Mouse (Mus musculus) embryonic facial prominence, embryonic 10.5 days (tissue): ENCODE results near the gene Gm8909. TPM values are rescaled to one million over a fixed set of nuclear protein-coding genes. Genes with fewer than 3 reads are reported as not detected.
A peak's percentile ranks its signal among the peaks of the same experiment; 100 is the strongest.
"Not testable (repeated sequence)": the region's sequence is repeated elsewhere in the genome, so short reads cannot be mapped to it uniquely, and the experiment has no call there.

Experiments
- DNase-seq: peaks from one replicate; pipeline ENCODE4 v3.0.0-alpha.2; 2017; ENCODE audit warnings: low spot score
- H3K27ac ChIP-seq: fragments of 300-500 bp; sonication (generic); replicated peaks from 2 replicates; pipeline ENCODE4 v1.5.1; 2016; ENCODE audit warnings: mild to moderate bottlenecking
- H3K27me3 ChIP-seq: fragments of 300-500 bp; sonication (generic); replicated peaks from 2 replicates; pipeline ENCODE4 v1.6.1; 2016; ENCODE audit warnings: low read depth, mild to moderate bottlenecking; ENCODE audit not compliant: poor library complexity, severe bottlenecking
- H3K36me3 ChIP-seq: fragments of 300-500 bp; sonication (generic); replicated peaks from 2 replicates; pipeline ENCODE4 v1.6.1; 2016; ENCODE audit warnings: mild to moderate bottlenecking, moderate library complexity
- H3K4me1 ChIP-seq: fragments of 300-500 bp; sonication (generic); 2 replicates; pipeline ENCODE4 v1.6.1; 2016
- H3K4me3 ChIP-seq: fragments of 300-500 bp; sonication (generic); 2 replicates; pipeline ENCODE4 v1.5.1; 2016; ENCODE audit warnings: mild to moderate bottlenecking, moderate library complexity
- H3K9me3 ChIP-seq: fragments of 300-500 bp; sonication (generic); 2 replicates; pipeline ENCODE4 v1.6.1; 2016; ENCODE audit warnings: mild to moderate bottlenecking
- WGBS: fragments of 180-500 bp; shearing (Covaris S2); methylation state at CpG from one replicate; pipeline ENCODE4 v1.1.7; 2016; 5-methylcytosine and 5-hydroxymethylcytosine counted together
- polyA plus RNA-seq: library from polyadenylated mRNA; unstranded; fragments of >200 nt; fragmentation: Nextera tagmentation; extraction: Ambion mirVana; gene quantifications from 2 replicates; pipeline ENCODE4 v1.2.1, GENCODE M21; 2016

Gene Gm8909
- polyA plus RNA-seq, 1 experiment from 2014 or later: not detected

GRCm38 (mm10) chr17:36182212-36182611 is 13.9 kb upstream of the Gm8909 start:
- DNase-seq: no peak
- WGBS: 75% methylated on average over 12 of the region's 12 CpGs
- no peaks in the 10 kb centered on the region for H3K9me3 ChIP-seq
- H3K36me3 ChIP-seq: no peaks in the 10 kb centered on the region
- no peak overlapping the region for H3K27ac ChIP-seq
- peaks cover 79% of the 10 kb centered on the region for H3K27me3 ChIP-seq
- no peak overlapping the region for H3K4me3 ChIP-seq
- peaks cover 4% of the 10 kb centered on the region; the same call in 1 of the 2 replicates for H3K4me1 ChIP-seq

GRCm38 (mm10) chr17:36179446-36179845 is 11.1 kb upstream of the Gm8909 start:
- not testable (repeated sequence) for H3K9me3 ChIP-seq, H3K27ac ChIP-seq, H3K4me1 ChIP-seq, H3K36me3 ChIP-seq, DNase-seq
- peaks cover 57% of the 10 kb centered on the region for H3K27me3 ChIP-seq
- H3K4me3 ChIP-seq: peak overlapping the region; percentile 56
- WGBS: 14% methylated on average over 10 of the region's 10 CpGs

GRCm38 (mm10) chr17:36178938-36179337 is 10.6 kb upstream of the Gm8909 start:
- under 1% methylated on average over 40 of the region's 40 CpGs for WGBS
- DNase-seq: peak; percentile 68
- not testable (repeated sequence) for H3K9me3 ChIP-seq, H3K36me3 ChIP-seq, H3K4me1 ChIP-seq, H3K27ac ChIP-seq
- Histone ChIP-seq H3K4me3 (peak overlapping the region; percentile 56), H3K27me3 (peaks cover 57% of the 10 kb centered on the region)

GRCm38 (mm10) chr17:36176132-36176531 is 7.8 kb upstream of the Gm8909 start:
- DNase-seq, H3K4me3 ChIP-seq, H3K9me3 ChIP-seq, H3K36me3 ChIP-seq, H3K27ac ChIP-seq, H3K4me1 ChIP-seq: not testable (repeated sequence)
- H3K27me3 ChIP-seq: peaks cover 43% of the 10 kb centered on the region
- WGBS: no CpG with 5 or more reads among the region's 2 CpGs

- peaks cover 72% of the 10 kb centered on the region for H3K27me3 ChIP-seq
- WGBS: 54% methylated on average over 1 of the region's 1 CpGs
- DNase-seq: no peak
- no peak overlapping the region for H3K4me3 ChIP-seq
- no peaks in the 10 kb centered on the region for H3K9me3 ChIP-seq
- H3K36me3 ChIP-seq: no peaks in the 10 kb centered on the region
- no peak overlapping the region for H3K27ac ChIP-seq
- peaks cover 10% of the 10 kb centered on the region for H3K4me1 ChIP-seq
Measured at GRCm38 (mm10) chr17:36170287-36170814, 2.0 kb upstream of the Gm8909 start.

GRCm38 (mm10) chr17:36169753-36170152 is 1.4 kb upstream of the Gm8909 start:
- Histone ChIP-seq H3K36me3 (no peaks in the 10 kb centered on the region), H3K4me3 (no peak overlapping the region), H3K4me1 (peaks cover 10% of the 10 kb centered on the region), H3K27ac (no peak overlapping the region), H3K9me3 (no peaks in the 10 kb centered on the region), H3K27me3 (peaks cover 78% of the 10 kb centered on the region)
- DNase-seq: no peak

- H3K36me3 ChIP-seq, H3K4me1 ChIP-seq, H3K4me3 ChIP-seq, DNase-seq, H3K27ac ChIP-seq, H3K9me3 ChIP-seq: not testable (repeated sequence)
- WGBS: 26% methylated on average over 1 of the region's 1 CpGs
- peaks cover 82% of the 10 kb centered on the region for H3K27me3 ChIP-seq
Measured at GRCm38 (mm10) chr17:36169094-36169493, 757 bp upstream of the Gm8909 start.

GRCm38 (mm10) chr17:36167306-36168038 is 865 bp downstream of the Gm8909 start:
- Histone ChIP-seq H3K27ac (no peak overlapping the region), H3K4me3 (peak overlapping the region; percentile 43), H3K4me1 (peaks cover 10% of the 10 kb centered on the region), H3K9me3 (no peaks in the 10 kb centered on the region), H3K27me3 (peaks cover 95% of the 10 kb centered on the region), H3K36me3 (no peaks in the 10 kb centered on the region)
- under 1% methylated on average over 51 of the region's 51 CpGs for WGBS
- DNase-seq: peak; percentile 35

DNA sequence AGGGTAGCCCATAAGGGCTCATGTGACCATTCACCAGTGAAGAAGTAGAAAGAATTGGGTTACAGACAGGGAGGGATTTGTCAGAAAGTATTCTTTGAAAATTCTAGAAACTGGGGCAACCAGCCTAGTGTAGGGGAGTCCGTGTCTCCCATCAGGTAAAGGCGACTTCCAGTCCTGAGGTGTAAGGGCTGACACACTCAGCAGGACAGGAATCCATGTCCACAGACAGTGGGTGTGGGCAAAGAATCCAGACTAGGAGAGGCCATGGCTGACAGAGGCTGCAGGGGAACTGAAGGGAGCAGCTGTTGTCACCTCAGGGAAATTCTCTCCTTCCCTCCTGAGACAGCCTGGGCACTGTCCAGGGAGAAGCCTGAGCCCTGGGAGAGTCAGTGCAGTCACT is 1.4 kb downstream of the Gm8909 start:
- H3K4me3 ChIP-seq, H3K9me3 ChIP-seq, DNase-seq, H3K36me3 ChIP-seq, H3K4me1 ChIP-seq, H3K27ac ChIP-seq: not testable (repeated sequence)
- H3K27me3 ChIP-seq: peaks cover 97% of the 10 kb centered on the region
- WGBS: 16% methylated on average over 2 of the region's 2 CpGs

DNA sequence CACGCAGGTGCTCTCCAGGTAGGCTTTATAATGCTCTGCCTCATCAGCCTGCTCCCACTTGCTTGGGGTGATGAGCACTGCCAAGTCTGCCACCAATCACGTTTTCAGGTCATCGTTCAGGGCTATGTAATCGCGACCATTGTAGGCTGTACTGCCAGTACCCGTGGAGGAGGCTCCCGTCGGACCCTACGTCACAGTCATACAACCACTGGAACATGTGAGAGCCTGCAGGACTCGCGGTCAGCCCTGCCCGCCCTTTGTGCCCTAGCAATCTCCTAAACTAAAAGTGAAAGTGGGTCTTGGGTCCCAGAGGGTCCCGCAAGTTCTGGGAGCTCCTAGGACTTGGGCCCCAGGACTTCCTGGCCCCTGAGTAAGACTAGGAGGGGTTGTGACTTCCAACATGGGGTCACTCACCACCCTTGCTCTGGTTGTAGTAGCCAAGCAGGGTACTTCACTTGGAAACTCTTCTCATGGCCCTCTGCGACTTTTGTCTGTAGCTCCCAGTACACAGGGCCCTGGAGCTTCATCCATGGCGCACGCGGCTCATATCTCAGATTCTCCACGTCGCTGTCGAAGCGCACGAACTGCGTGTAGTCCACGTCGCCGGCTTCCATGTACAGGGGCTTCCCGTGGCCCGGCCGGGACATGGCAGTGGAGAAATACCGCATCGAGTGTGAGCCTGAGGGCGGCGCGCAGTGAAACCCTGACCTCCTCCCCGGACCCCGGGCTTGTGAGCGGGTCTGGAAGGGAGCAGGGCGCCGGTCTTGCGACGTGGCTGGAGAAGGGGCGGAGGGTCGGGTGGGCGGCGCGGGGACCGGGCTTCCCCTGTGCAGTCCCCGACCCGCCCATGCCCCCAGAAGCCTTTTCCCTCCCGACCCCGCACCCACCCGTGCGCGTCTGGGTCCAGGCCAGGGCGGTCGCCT is 6.9 kb downstream of the Gm8909 start:
- DNase-seq: peak; percentile 39
- Histone ChIP-seq H3K27ac (no peak overlapping the region), H3K4me1 (peaks cover 4% of the 10 kb centered on the region), H3K36me3 (no peaks in the 10 kb centered on the region), H3K9me3 (no peaks in the 10 kb centered on the region), H3K4me3 (peak overlapping the region; percentile 36), H3K27me3 (peaks cover 99% of the 10 kb centered on the region)
- WGBS: 2% methylated on average over 56 of the region's 56 CpGs

- H3K36me3 ChIP-seq, H3K4me1 ChIP-seq, H3K9me3 ChIP-seq, H3K27ac ChIP-seq, DNase-seq: not testable (repeated sequence)
- WGBS: 13% methylated on average over 11 of the region's 11 CpGs
- peaks cover 99% of the 10 kb centered on the region for H3K27me3 ChIP-seq
- H3K4me3 ChIP-seq: peak overlapping the region; percentile 49; the same call in 1 of the 2 replicates
Measured at GRCm38 (mm10) chr17:36158264-36158663, 10.1 kb downstream of the Gm8909 start.

DNA sequence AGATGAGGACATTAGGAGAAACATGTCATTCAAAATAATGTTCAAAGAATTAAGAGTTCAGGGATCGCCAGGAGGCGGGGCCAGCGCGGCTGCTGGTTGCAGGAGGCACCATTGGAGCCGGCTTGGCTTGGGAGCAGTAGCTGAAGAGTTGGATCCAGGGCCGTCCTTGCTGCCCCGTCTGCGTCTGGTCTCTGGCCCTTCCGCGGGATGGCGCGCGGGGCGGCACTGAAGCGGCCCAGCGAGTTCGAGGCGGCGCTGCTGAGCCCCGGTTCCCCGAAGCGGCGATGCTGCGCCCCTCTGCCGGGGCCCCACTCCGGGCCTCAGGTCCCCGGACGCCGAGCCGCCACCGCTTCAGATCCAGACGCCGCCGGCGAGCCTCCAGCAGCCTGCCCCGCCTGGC is 10.6 kb downstream of the Gm8909 start:
- not testable (repeated sequence) for H3K36me3 ChIP-seq, H3K9me3 ChIP-seq, H3K4me1 ChIP-seq, H3K27ac ChIP-seq
- WGBS: under 1% methylated on average over 36 of the region's 36 CpGs
- DNase-seq: peak; percentile 66
- Histone ChIP-seq H3K4me3 (peak overlapping the region; percentile 49), H3K27me3 (peaks cover 99% of the 10 kb centered on the region)
